Mouse (Mus musculus): ENCODE results near the gene Gla. TPM values are rescaled to one million over a fixed set of nuclear protein-coding genes. Genes with fewer than 3 reads are reported as not detected.
A peak's percentile ranks its signal among the peaks of the same experiment; 100 is the strongest.

Gla gene
- polyA plus RNA-seq, 1 experiment, result 6.2 TPM

- H3K4me2 ChIP-seq (ENCODE audit: low read depth), result peak overlapping the region; percentile 34
- no peaks in the 10 kb centered on the region for H3K27me3 ChIP-seq (ENCODE audit: control insufficient read depth, insufficient read depth, insufficient read length)
- H3K4me3 ChIP-seq, result peak overlapping the region; percentile 9
- no peaks in the 10 kb centered on the region for H3K79me2 ChIP-seq (ENCODE audit: control insufficient read depth, insufficient read depth)
- no peak overlapping the region for H3ac ChIP-seq (ENCODE audit: control insufficient read depth, insufficient read length)
- TF ChIP-seq TCF12 (IDR thresholded peaks at IDR 0.05; ENCODE audit: insufficient read depth, poor library complexity, severe bottlenecking), result no peak
- TF ChIP-seq CEBPB (IDR thresholded peaks at IDR 0.05; ENCODE audit: insufficient read depth, poor library complexity, severe bottlenecking), result no peak
- no peak for TF ChIP-seq USF1 (IDR thresholded peaks at IDR 0.05; ENCODE audit: low read depth)
- no peak for TF ChIP-seq MAX (IDR thresholded peaks at IDR 0.05; ENCODE audit: low read depth)
- TF ChIP-seq POLR2A (IDR thresholded peaks at IDR 0.05; ENCODE audit: insufficient read length, low read depth), result no peak
- TF ChIP-seq TCF3 (IDR thresholded peaks at IDR 0.05; ENCODE audit: insufficient read length, low read depth), result no peak
- no peak for TF ChIP-seq POLR2AphosphoS2 (IDR thresholded peaks at IDR 0.05; ENCODE audit: insufficient read length, low read depth)
- H3K36me3 ChIP-seq (ENCODE audit: control insufficient read depth, insufficient read depth), result no peaks in the 10 kb centered on the region
These were observed 11.5 kb upstream of the Gla start for GRCm38 (mm10) chrX:134612285-134612959.

GRCm38 (mm10) chrX:134610984-134611383, 10.1 kb upstream of the Gla start:
- Histone ChIP-seq H3K4me2 (ENCODE audit: low read depth) (no peak overlapping the region), H3ac (ENCODE audit: control insufficient read depth, insufficient read length) (no peak overlapping the region), H3K36me3 (ENCODE audit: control insufficient read depth, insufficient read depth) (no peaks in the 10 kb centered on the region), H3K79me2 (ENCODE audit: control insufficient read depth, insufficient read depth) (no peaks in the 10 kb centered on the region), H3K27me3 (ENCODE audit: control insufficient read depth, insufficient read depth, insufficient read length) (no peaks in the 10 kb centered on the region), H3K4me3 (no peak overlapping the region)
- TF ChIP-seq REST (IDR thresholded peaks at IDR 0.05; ENCODE audit: insufficient read depth, insufficient read length) (no peak), TCF12 (IDR thresholded peaks at IDR 0.05; ENCODE audit: insufficient read depth, poor library complexity, severe bottlenecking) (no peak), TCF3 (IDR thresholded peaks at IDR 0.05; ENCODE audit: insufficient read length, low read depth) (no peak), SRF (IDR thresholded peaks at IDR 0.05; ENCODE audit: control insufficient read depth, insufficient read length, low read depth) (no peak), USF1 (IDR thresholded peaks at IDR 0.05; ENCODE audit: low read depth) (no peak), CEBPB (IDR thresholded peaks at IDR 0.05; ENCODE audit: insufficient read depth, poor library complexity, severe bottlenecking) (no peak), E2F4 (IDR thresholded peaks at IDR 0.05; ENCODE audit: insufficient read depth) (no peak), MYOG (IDR thresholded peaks at IDR 0.05; ENCODE audit: control insufficient read depth in 1 of 3, insufficient read depth in 1 of 3, insufficient read length in 2 of 3, low read depth in 2 of 3) (no peak), POLR2AphosphoS2 (IDR thresholded peaks at IDR 0.05; ENCODE audit: insufficient read length, low read depth) (no peak), MAX (IDR thresholded peaks at IDR 0.05; ENCODE audit: low read depth) (no peak), POLR2A (IDR thresholded peaks at IDR 0.05; ENCODE audit: insufficient read length, low read depth) (no peak), MYOD1 (IDR thresholded peaks at IDR 0.05; ENCODE audit: control insufficient read depth in 1 of 3, insufficient read length in 2 of 3, low read depth in 2 of 3) (no peak)

DNA sequence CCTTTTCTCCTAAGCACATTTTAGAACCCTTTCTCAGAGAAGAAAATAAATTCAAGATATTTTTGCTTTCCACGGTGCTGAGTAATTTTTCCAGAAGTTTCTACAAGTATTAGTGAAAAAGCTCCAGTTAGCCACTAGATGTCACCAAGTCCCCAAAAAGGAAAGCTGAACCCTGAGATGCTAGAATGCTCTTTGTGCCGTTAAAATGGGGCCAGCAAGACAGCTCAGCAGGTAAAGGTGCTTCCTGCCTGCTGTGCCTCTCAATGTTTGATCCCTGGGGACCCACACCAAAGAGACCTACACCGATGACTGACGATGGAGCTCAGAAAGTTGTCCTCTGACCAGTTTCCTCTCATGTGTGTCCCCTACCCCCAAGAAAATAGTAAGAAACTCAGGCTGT, 8.5 kb upstream of the Gla start:
- Histone ChIP-seq H3K79me2 (ENCODE audit: control insufficient read depth, insufficient read depth) (no peaks in the 10 kb centered on the region), H3K4me2 (ENCODE audit: low read depth) (no peak overlapping the region), H3K4me3 (no peak overlapping the region), H3K27me3 (ENCODE audit: control insufficient read depth, insufficient read depth, insufficient read length) (no peaks in the 10 kb centered on the region), H3ac (ENCODE audit: control insufficient read depth, insufficient read length) (no peak overlapping the region), H3K36me3 (ENCODE audit: control insufficient read depth, insufficient read depth) (no peaks in the 10 kb centered on the region)
- TF ChIP-seq POLR2A (IDR thresholded peaks at IDR 0.05; ENCODE audit: insufficient read length, low read depth) (no peak), TCF12 (IDR thresholded peaks at IDR 0.05; ENCODE audit: insufficient read depth, poor library complexity, severe bottlenecking) (no peak), MYOG (IDR thresholded peaks at IDR 0.05; ENCODE audit: control insufficient read depth in 1 of 3, insufficient read depth in 1 of 3, insufficient read length in 2 of 3, low read depth in 2 of 3) (no peak), POLR2AphosphoS2 (IDR thresholded peaks at IDR 0.05; ENCODE audit: insufficient read length, low read depth) (no peak), CEBPB (IDR thresholded peaks at IDR 0.05; ENCODE audit: insufficient read depth, poor library complexity, severe bottlenecking) (no peak), TCF3 (IDR thresholded peaks at IDR 0.05; ENCODE audit: insufficient read length, low read depth) (no peak), SRF (IDR thresholded peaks at IDR 0.05; ENCODE audit: control insufficient read depth, insufficient read length, low read depth) (no peak), USF1 (IDR thresholded peaks at IDR 0.05; ENCODE audit: low read depth) (no peak), E2F4 (IDR thresholded peaks at IDR 0.05; ENCODE audit: insufficient read depth) (no peak), MYOD1 (IDR thresholded peaks at IDR 0.05; ENCODE audit: control insufficient read depth in 1 of 3, insufficient read length in 2 of 3, low read depth in 2 of 3) (no peak), REST (IDR thresholded peaks at IDR 0.05; ENCODE audit: insufficient read depth, insufficient read length) (no peak), MAX (IDR thresholded peaks at IDR 0.05; ENCODE audit: low read depth) (no peak)

GRCm38 (mm10) chrX:134601380-134602120, 625 bp upstream of the Gla start:
- H3K4me3 ChIP-seq, result peak overlapping the region; percentile 66
- H3K36me3 ChIP-seq (ENCODE audit: control insufficient read depth, insufficient read depth), result no peaks in the 10 kb centered on the region
- H3K27me3 ChIP-seq (ENCODE audit: control insufficient read depth, insufficient read depth, insufficient read length), result no peaks in the 10 kb centered on the region
- TF ChIP-seq TCF3 (IDR thresholded peaks at IDR 0.05; ENCODE audit: insufficient read length, low read depth), result no peak
- no peak for TF ChIP-seq TCF12 (IDR thresholded peaks at IDR 0.05; ENCODE audit: insufficient read depth, poor library complexity, severe bottlenecking)
- TF ChIP-seq POLR2AphosphoS2 (IDR thresholded peaks at IDR 0.05; ENCODE audit: insufficient read length, low read depth), result no peak
- TF ChIP-seq USF1 (IDR thresholded peaks at IDR 0.05; ENCODE audit: low read depth), result no peak
- TF ChIP-seq MYOD1 (IDR thresholded peaks at IDR 0.05; ENCODE audit: control insufficient read depth in 1 of 3, insufficient read length in 2 of 3, low read depth in 2 of 3), result no peak
- TF ChIP-seq MAX (IDR thresholded peaks at IDR 0.05; ENCODE audit: low read depth), result no peak
- TF ChIP-seq E2F4 (IDR thresholded peaks at IDR 0.05; ENCODE audit: insufficient read depth), result no peak
- TF ChIP-seq REST (IDR thresholded peaks at IDR 0.05; ENCODE audit: insufficient read depth, insufficient read length), result no peak
- no peak for TF ChIP-seq MYOG (IDR thresholded peaks at IDR 0.05; ENCODE audit: control insufficient read depth in 1 of 3, insufficient read depth in 1 of 3, insufficient read length in 2 of 3, low read depth in 2 of 3)
- TF ChIP-seq SRF (IDR thresholded peaks at IDR 0.05; ENCODE audit: control insufficient read depth, insufficient read length, low read depth), result no peak
- no peak for TF ChIP-seq CEBPB (IDR thresholded peaks at IDR 0.05; ENCODE audit: insufficient read depth, poor library complexity, severe bottlenecking)
- TF ChIP-seq POLR2A (IDR thresholded peaks at IDR 0.05; ENCODE audit: insufficient read length, low read depth), result no peak
- H3K79me2 ChIP-seq (ENCODE audit: control insufficient read depth, insufficient read depth), result peaks cover 30% of the 10 kb centered on the region
- H3K4me2 ChIP-seq (ENCODE audit: low read depth), result peak overlapping the region; percentile 76
- H3ac ChIP-seq (ENCODE audit: control insufficient read depth, insufficient read length), result peak overlapping the region; percentile 55

All from myocyte (in vitro differentiated cells).